Mouse (Mus musculus): Measurements from ENCODE around the gene Adcy3. TPM values are rescaled to one million over a fixed set of nuclear protein-coding genes. Genes with fewer than 3 reads are reported as not detected.

Adcy3 gene
- total RNA-seq (2021): 28.4 and 36.3 TPM in 2 replicates
- long read RNA-seq, experiment 1, full-length matches to known transcripts: 4 of 48 reads
- long read RNA-seq, experiment 1, partial matches to known transcripts: 18 of 48 reads
- long read RNA-seq, experiment 1, other reads (novel, unspliced or antisense): 26 of 48 reads
- long read RNA-seq, experiment 2, full-length matches to known transcripts: 4 of 32 reads
- long read RNA-seq, experiment 2, partial matches to known transcripts: 14 of 32 reads
- long read RNA-seq, experiment 2, other reads (novel, unspliced or antisense): 14 of 32 reads

GRCm38 (mm10) chr12:4132941-4133846 lies at the start of gene Adcy3:
TSS of gene Adcy3 (plus strand) at chr12:4133103.
- DNase-seq: peak; percentile 80

DNA sequence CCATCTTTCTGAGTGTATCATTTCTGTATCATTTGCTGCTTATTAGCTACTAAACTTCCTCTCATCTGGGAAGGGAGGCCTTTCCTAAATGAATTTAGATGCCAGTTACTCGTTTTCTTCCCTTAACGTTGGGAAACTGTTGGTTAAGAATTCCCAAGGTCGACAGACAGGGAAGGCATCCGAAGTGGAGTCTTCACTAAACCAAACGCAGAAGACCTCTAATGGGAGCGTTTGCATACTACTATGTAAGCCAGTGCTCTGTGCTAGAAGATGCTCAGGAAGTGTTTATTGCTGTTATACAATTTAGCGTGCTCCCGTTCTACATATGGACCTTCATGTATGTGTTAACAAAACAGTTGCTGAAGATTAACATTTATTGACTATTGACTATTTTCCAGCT lies 49.5 kb upstream of the Adcy3 start:
- no peak for DNase-seq

DNA sequence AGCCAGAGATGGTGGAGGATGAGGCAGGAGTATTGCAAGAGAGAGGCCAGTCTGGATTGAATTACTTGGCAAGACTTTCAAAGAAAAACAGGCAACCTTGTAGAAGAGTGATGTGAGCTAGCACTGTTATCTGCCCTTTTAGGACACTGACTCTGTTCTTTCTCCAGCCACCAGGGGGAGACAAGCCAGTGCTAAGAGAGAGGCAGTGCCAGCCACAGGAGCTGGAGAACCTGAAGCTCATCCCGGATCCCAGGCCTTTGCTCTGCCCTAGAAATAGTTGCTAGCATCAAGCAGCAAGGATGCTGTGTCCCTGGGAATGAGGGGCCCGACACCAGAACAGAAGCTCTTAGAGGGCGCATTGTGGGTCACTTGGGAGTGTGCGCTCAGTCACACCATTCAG lies 25.5 kb upstream of the Adcy3 start:
- DNase-seq: peak; percentile 92

GRCm38 (mm10) chr12:4116132-4116531 lies 16.8 kb upstream of the Adcy3 start:
- DNase-seq: no peak

- DNase-seq: no peak
Measured at GRCm38 (mm10) chr12:4117136-4117535, 15.8 kb upstream of the Adcy3 start.

- no peak for DNase-seq
Measured at GRCm38 (mm10) chr12:4117579-4117978, 15.3 kb upstream of the Adcy3 start.

- DNase-seq: no peak
Measured at GRCm38 (mm10) chr12:4127346-4127745, 5.6 kb upstream of the Adcy3 start.

DNA sequence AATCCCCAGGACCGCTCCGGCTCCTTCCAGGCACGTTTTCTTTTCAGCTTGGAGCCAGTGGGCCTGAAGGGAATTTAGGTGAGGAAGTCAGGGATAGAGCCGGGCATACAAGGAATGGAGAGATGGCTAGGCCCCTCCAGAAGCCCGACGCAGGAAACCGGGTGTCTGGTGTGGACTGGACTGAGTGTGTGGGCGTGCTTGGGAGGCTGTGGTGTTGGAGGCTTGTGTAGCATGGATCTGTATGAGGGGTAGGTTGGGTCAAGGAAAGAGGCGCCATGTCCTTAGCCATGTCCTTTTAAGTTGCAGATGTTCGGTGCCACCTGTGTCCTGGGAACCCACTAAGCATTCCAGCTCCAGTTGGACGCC lies 927 bp downstream of the Adcy3 start:
- peak; percentile 24 for DNase-seq

DNA sequence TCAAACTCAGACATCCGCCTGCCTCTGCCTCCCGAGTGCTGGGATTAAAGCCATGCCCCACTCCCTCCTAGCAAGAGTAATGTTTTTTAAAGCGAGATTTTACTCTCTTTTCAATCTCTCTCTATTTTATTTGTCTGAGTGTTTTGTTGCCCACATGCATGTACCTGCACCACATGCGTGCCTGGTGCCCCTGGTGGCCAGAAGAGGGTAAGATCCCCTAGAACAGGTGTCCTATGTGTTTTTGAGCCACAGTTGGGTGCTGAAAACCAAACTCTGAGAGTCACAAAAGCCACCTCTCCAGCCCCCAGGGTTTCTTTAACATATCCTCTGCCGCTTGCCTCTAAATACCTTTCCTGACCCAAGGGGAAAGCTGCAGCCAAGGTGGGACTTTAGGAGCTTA lies 10.3 kb downstream of the Adcy3 start:
- DNase-seq: no peak

- peak; percentile 25 for DNase-seq
Measured at GRCm38 (mm10) chr12:4150936-4151335, 18.0 kb downstream of the Adcy3 start.

DNA sequence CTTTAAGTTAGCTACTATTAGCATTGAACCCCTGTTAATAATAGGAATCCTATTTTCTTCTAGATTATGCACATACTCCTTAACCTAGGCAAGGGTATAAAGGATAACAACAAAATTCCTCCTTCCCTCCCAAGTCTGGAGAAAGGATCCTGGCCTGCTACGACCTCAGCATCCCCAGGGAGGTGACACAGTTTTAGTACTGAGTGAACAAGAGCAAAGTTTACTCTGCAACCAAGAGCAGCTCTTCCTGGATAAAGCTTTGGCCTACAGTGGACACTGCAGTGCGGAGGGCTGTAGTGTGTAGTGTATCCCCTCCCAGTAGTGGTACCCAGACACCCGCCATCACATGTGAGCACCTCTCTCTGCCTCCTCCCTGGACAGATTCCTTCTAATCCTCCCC lies 19.1 kb downstream of the Adcy3 start:
- peak; percentile 62 for DNase-seq

GRCm38 (mm10) chr12:4157466-4157865 lies 24.6 kb downstream of the Adcy3 start:
- no peak for DNase-seq

- DNase-seq: no peak
Measured at GRCm38 (mm10) chr12:4158179-4158578, 25.3 kb downstream of the Adcy3 start.

GRCm38 (mm10) chr12:4158868-4159632 lies 26.1 kb downstream of the Adcy3 start:
- peak; percentile 21 for DNase-seq

- DNase-seq: peak; percentile 46
Measured at GRCm38 (mm10) chr12:4160322-4160721, 27.4 kb downstream of the Adcy3 start.

DNA sequence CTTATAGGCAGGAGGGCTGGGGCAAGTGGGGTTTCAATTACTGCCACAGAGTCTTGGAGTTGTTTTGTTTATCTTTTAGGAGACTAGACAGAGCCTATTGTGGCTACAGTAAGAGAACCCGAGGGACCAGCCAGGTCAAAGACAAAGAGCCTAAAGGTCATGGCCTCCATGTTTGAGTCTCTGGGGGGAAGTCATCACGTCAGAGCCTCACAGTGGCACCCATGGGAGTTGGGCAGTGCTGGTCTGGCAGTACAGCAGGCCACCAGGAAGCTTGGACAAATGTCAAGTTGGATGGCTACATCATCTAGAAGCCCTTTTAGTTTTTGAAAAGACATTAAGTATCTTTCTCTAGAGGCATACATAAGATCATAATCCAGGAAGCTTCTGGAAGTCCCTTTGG lies 30.0 kb downstream of the Adcy3 start:
- peak; percentile 38 for DNase-seq

- DNase-seq: no peak
Measured at GRCm38 (mm10) chr12:4166970-4167369, 34.1 kb downstream of the Adcy3 start.

DNA sequence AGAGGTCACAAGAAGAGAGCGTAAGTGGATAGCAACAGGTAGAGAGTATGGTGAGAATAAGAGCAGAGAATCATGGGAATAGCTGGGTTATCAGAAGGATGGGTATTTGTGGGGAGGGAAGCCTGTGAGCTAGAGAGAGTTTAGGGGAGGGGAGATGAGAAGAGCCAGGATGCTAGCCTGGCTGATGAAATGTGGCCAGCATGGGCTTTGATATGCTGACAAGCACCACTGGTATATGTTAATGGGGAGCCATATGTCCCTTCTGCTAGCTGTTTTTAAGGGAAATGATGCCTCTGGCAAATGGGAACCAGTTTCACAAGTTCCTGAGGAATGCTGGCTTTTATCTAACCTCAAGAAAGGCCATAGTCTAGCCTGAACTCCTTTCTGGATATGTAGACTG lies 36.2 kb downstream of the Adcy3 start:
- DNase-seq: no peak

DNA sequence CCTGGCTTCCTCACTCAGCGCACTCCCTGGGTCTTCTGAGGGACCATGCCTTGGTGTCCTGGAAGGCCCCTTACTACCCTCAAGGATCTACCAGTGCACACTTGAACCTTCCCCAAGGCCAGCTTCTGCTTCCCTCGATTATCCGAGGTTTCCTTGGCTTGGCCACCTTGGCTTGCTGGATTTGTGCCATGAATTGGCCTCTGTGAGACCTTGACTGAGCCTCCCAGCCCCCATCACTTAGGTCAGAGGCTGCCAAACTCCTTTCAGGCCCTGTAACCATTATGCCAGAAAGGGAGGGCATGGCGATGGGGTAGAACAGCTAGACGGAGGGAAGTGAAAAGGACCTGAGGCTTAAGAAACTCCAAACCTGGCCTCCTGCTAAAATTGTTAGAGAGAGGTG lies 36.7 kb downstream of the Adcy3 start:
- DNase-seq: peak; percentile 62

DNA sequence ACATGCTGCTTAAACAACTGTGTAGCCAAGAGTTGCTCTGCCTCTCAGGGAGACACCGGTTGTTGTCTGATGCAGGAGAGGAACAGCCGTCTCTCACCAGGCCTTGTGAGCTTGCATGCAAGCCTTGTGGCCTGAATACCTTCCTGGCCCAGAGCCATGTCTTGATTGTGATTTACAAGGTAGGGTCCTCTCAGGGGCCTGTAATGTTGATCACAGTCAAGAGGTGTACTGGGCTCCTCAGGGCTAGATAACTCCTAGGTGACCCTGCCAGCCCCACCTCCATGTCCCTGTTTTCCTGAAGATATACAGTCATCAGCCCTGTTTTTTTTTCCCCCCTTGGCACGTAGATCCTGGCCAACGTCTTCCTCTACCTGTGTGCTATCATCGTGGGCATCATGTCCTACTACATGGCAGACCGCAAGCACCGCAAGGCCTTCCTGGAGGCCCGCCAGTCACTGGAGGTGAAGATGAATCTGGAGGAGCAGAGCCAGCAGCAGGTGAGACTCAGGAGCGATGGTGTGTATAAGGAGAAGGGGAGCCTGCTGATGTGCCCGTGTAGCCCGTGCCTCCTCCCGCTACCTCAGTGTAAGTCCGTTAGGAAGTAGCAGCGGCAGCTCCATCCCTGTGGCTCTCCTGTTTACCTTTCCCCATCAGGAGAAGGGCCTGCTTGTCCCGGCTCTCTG lies 40.3 kb downstream of the Adcy3 start:
- no peak for DNase-seq

DNA sequence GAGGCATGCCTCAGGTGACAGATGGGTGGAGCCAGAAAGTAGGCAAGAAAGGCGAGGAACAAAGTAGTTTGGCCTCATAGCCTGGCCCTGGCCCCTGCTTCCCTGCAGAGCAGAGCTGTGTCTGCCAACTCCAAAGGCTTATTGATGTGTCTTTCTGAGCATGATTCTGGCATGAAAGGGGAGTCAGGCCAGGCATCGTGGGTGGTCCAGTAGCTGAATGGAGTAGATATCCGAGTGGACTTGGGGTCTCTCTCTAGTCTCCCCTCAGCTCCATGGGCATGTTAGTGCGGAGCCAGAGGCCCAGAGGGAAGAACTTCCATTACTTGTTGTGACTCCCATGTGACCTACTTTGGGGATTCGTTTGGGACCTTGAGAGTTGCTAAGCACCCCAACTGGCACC lies 45.9 kb downstream of the Adcy3 start:
- no peak for DNase-seq

DNA sequence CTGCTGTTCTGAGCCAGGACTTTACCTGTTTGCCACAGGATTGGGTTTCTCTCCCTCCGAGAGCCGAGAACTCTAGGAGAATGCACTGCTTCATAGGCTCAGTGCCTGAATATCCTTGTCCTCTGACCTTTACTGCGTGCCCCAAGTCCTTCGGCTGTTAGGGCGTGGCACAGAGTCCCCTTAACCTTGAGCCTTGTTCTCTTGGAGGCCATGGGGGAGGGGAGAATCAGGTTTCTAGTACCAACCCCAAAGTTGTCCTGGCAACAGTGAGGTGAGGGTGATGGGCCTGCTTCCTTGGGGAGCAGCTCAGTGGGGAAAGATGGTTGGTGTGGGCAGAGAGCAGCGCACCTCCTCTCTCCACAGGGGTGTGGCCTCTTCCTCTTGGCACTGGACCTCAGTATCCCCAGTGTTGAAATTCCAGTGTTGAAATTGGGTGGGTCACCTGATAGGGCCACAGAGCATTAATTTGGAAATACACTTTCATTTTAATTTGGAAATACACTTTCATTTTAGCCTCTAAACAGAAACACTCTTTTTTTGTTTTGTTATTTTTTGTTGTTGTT lies 46.8 kb downstream of the Adcy3 start:
- DNase-seq: peak; percentile 33
